Mouse (Mus musculus): ENCODE results near the gene Ndufb8. TPM values are rescaled to one million over a fixed set of nuclear protein-coding genes. Genes with fewer than 3 reads are reported as not detected.

The Ndufb8 gene
- total RNA-seq, 4 experiments from 2014 or later = 368 to 426 (median 402) TPM

Other genes with a start within 250 kb of the Ndufb8 start
- gene Scd4, start 222.3 kb downstream of the Ndufb8 start, total RNA-seq (2022) = 1 to 10 TPM; 2.3 to 3.0 (median 2.7) TPM
- gene Scd1, start 147.6 kb downstream of the Ndufb8 start, total RNA-seq (2022) = 100 to 1,000 TPM; 131 to 178 (median 143) TPM
- gene Wnt8b, start 62.0 kb downstream of the Ndufb8 start, total RNA-seq (2022) = not detected
- gene Sec31b, start 9.6 kb downstream of the Ndufb8 start, total RNA-seq (2022) = under 1 TPM; 0.23 to 0.63 (median 0.33) TPM
- not detected for gene Gm20538, start 2.6 kb downstream of the Ndufb8 start, total RNA-seq (2022)
- gene Hif1an, start 7.4 kb upstream of the Ndufb8 start, total RNA-seq (2022) = 10 to 100 TPM; 30.8 to 37.2 (median 33.1) TPM
- gene Pax2, start 200.6 kb upstream of the Ndufb8 start, total RNA-seq (2022) = under 1 TPM in 2 of 4 experiments, not detected in 2; 0.30 to 0.36 TPM